Mouse (Mus musculus) gastrocnemius, adult 2 months (tissue): ENCODE data around the gene Sstr2. TPM values are rescaled to one million over a fixed set of nuclear protein-coding genes. Genes with fewer than 3 reads are reported as not detected.

Experiments
- DNase-seq: peaks from one replicate; pipeline ENCODE4 v3.0.0; 2022
- H3K27ac ChIP-seq: fragments of 200-600 bp; 2 replicates; pipeline ENCODE4 v1.8.1; 2022; ENCODE audit warnings: mild to moderate bottlenecking
- H3K4me3 ChIP-seq: fragments of 200-600 bp; 2 replicates; pipeline ENCODE4 v1.8.1; 2022; ENCODE audit warnings: mild to moderate bottlenecking, moderate library complexity
- CTCF ChIP-seq: fragments of 200-600 bp; IDR thresholded peaks from 2 replicates; pipeline ENCODE4 v1.8.1; 2022; ENCODE audit warnings: antibody characterized with exemption, mild to moderate bottlenecking, moderate library complexity
- intact Hi-C: fragments of 180-260 bp; cut with DNase I; formaldehyde crosslinking; loops from one replicate; pipeline ENCODE4 v1.15.1; 2025
- total RNA-seq, 2 experiments: library from RNA; stranded (reverse); gene quantifications; 2 replicates each; pipeline ENCODE4 v1.2.3; 2021

Sstr2 gene
- total RNA-seq, 2 experiments from 2014 or later, result not detected

DNA sequence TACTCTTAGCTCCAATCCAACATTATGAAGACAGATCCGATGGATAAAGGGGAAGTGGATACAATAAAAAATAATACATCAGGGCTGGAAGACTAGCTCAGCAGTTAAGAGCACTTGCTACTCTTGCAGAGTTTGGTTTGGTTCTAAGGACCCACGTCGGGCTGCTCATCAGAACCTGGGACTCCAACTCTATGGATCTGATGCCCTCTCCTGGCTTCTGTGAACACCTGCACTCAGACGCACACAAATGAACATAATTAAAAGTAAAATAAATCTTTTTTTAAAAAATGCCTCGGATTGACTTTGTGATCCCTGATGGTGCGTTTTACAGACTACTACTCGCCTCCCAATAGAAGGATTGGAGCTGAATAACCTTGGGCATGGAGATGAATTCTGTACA is 11.5 kb downstream of the Sstr2 start:
- intact Hi-C loops, result no loop called here
- Histone ChIP-seq H3K27ac (no peak overlapping the region), H3K4me3 (no peak overlapping the region)
- DNase-seq, result no peak
- peak; percentile 36; the same call in 1 of the 2 replicates for TF ChIP-seq CTCF

DNA sequence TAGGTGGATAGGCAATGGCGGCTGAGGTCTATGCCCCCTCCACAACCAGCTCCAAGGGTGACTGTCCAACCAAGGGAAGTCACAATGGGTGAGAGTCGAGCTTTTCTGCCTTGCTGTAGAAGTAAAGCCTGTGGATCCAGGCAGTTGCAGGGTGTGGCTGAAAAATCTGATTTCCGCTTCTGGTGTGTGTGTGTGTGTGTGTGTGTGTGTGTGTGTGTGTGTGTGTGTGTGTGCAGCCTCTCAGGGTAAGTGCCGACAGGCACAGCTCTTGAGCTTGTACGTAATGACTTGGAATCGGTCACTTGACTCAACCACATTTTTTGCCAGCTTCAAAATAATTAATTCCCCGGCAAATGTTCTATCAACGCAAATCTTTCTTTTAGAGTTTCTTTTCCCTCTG is 12.2 kb downstream of the Sstr2 start:
- intact Hi-C loops, result no loop called here
- H3K27ac ChIP-seq, result no peak overlapping the region
- no peak overlapping the region for H3K4me3 ChIP-seq
- no peak for TF ChIP-seq CTCF
- no peak for DNase-seq

DNA sequence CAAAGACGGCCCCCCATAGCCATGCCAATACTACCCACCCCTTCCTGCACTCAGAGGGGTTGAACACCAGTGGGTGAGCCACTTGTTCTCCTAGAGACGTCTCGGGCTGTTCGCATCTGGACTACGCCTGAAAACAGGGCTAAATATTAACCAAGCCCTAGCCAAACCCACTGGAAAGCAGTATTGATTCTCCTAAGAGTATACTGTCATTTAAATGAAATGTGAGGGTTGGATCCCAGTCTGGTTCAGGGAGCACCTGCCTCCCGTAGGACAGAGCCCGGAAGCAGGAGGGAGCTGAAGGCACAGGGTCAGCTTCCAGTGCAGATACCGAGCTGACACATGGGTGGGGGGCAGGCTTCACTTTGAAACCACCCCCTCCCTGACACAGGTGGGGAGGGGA is 12.7 kb downstream of the Sstr2 start:
- intact Hi-C loops, result no loop called here
- DNase-seq, result no peak
- Histone ChIP-seq H3K4me3 (no peak overlapping the region), H3K27ac (no peak overlapping the region)
- TF ChIP-seq CTCF, result no peak

DNA sequence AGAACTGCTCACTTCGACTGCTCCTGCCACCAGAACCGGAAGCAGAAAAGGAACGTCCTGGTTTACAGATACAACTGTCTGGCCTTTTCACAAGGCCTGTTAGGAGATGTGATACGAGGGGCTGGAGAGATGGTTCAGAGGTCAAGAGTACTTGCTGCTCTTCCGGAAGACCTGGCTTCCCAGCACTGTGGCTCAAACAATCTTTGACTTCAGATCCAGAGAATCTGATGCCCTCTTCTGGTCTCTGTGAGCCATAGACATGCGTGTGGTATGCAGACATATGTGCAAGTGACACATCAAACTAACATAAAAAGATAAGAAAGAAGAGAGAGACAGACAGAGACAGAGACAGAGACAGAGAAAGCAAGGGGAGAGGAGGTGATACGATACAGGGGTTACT is 13.2 kb downstream of the Sstr2 start:
- Histone ChIP-seq H3K4me3 (no peak overlapping the region), H3K27ac (no peak overlapping the region)
- no peak for DNase-seq
- intact Hi-C loops, result no loop called here
- no peak for TF ChIP-seq CTCF

DNA sequence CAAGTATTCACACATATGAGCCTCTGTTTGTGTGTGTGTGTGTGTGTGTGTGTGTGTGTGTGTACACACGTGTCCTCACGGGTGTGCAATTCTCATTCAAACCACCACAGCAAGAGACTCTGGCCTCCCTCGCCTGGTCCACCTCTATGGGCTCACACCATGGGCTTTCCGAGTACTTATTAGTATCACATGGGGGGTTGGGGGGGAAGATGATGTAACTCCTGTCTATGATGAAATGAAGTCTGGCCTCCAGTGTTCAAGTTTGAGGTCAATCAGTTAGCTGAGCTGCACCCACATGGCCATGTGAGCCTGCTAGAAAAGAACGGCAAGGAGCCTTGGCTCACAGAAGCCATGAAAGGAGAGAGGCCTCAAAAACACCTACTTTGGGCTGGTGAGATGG is 14.3 kb downstream of the Sstr2 start:
- intact Hi-C loops, result no loop called here
- H3K4me3 ChIP-seq, result no peak overlapping the region
- no peak for DNase-seq
- TF ChIP-seq CTCF, result no peak
- no peak overlapping the region for H3K27ac ChIP-seq

DNA sequence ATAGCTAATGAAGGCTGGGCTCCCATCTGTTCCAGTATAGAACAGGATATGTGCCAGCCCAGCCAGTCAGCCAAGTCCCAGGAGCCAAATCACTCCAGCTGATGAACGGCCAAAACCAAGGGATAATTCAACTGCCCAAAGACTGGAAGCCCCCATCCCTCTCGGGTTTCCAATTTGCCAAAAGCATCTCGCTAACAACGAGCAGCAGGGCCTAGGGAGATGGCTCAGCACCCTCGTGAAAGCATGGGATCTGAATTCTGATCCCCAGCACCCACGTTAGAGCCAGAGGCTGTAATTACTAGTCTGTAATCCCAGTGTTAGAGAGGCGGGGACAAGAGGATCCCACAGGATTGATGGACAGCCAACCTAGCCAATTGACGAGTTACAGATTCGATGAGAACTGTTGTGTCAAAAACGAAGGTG is 15.6 kb downstream of the Sstr2 start:
- TF ChIP-seq CTCF, result no peak
- intact Hi-C loops, result no loop called here
- DNase-seq, result no peak

DNA sequence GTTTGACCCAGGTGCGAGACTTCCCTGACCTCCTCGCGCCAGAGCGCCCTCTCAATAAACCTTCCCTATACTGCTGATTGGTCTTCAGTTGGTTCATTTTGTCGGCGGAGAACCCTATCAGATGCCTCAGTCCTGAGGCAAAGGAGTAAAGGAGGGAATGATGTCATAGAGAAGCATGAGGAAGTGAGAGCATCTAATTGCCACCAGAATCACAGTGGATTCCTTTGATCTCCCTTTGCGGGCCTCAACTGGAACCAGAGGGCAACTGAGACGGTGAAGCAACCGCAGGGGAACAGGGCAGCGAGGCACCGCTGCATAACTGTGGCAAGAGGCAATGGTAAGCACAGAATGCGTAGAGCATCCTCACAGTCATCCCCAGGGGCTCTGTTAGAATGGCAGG is 19.5 kb downstream of the Sstr2 start:
- H3K27ac ChIP-seq, result no peak overlapping the region
- intact Hi-C loops, result no loop called here
- DNase-seq, result no peak
- no peak for TF ChIP-seq CTCF
- no peak overlapping the region for H3K4me3 ChIP-seq

More for the DNA sequence above, 15.6 kb downstream of the Sstr2 start:
- Histone ChIP-seq H3K4me3 (no peak overlapping the region), H3K27ac (no peak overlapping the region)

DNA sequence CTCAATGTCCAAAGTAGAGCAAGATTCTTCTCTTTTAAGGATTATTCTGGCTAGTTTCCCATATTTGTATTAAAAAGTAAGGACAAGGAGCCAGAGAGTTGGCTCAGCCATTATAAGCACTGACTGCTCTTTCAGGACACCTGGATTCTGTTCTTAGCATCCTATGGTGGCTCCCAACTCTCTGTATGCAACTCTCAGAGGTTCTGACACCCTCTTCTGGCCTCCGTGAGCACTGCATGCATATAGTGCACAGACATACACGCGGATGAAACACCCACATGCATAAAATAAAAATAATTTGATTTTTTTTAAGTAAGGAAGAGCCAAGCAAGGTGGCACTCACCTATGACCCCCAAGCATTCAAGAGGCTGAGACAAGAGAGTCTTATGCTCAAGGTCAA is 26.0 kb downstream of the Sstr2 start:
- Histone ChIP-seq H3K4me3 (no peak overlapping the region), H3K27ac (no peak overlapping the region)
- no peak for TF ChIP-seq CTCF
- intact Hi-C loops, result loop anchor here (5.0 kb wide), 3 partner anchors 37 to 107 kb away; partner anchors contain the start of genes Cdc42ep4, D11Wsu47e and Fam104a
- DNase-seq, result no peak

DNA sequence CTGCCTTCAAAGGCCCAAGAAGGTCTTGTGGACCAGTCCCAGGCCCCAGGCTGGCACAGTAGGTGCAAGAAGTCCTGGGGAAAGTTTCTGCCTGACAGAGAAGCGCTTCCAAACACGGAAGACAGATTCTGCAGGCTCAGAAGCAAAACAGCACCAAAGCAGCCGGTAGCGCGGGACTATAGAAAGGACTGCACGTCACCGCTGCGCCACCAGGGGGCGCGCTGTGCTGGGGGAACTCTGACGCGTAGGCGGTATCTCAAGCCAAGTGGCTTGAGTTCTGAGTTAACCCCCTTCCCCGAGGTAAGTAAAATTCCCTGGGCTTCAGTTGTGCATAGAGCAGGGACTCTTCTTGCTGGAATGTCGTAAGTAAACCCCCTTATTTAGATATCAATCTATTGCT is 29.0 kb downstream of the Sstr2 start:
- no peak for TF ChIP-seq CTCF
- peak; percentile 87 for DNase-seq
- H3K27ac ChIP-seq, result peak overlapping the region; percentile 95
- intact Hi-C loops, result loop anchor here (2.0 to 5.0 kb wide), 4 partner anchors 34 to 163 kb away; partner anchors contain the start of genes Cdc42ep4, D11Wsu47e and Fam104a
- H3K4me3 ChIP-seq, result peak overlapping the region; percentile 86

DNA sequence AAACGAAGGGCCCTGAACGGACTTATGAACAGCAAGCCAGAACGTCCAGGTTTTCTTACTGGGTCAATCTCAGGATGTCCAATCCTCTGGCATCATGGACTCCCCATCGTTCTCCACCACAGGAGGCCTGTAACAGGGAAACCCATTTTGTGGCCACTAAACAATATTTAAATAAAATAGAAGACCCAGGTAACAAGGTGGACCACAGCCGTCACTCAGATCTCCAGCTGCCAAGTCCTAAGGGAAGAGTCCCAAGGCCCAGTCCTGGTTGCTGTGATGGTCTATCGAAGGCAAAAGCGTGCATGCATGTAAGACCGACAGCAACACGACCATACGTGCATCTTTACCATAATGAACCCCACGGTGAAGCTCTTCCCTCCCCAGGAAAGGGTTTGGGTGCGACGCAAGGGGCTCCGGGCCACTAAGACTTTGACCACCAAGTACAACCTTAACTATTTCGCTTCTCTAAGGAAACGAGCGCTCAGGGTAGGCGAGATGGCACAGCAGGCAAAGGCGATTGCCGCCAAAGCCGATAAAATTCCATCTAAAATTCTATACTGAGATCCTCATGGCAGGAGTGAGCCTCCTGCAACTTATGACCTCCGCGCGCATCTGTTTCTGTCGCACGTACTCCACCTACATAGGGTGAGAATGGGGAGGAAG is 29.7 kb downstream of the Sstr2 start, which contains the start of gene Cog1:
Cog1 (plus strand) TSS at position 480 of the 663 bp plus-strand sequence.
- peak within 1 kb of the TSS; percentile 95 for H3K27ac ChIP-seq
- TF ChIP-seq CTCF, result no peak
- DNase-seq, result no peak
- H3K4me3 ChIP-seq, result peak within 1 kb of the TSS; percentile 86
- intact Hi-C loops, result loop anchor here (2.0 to 5.0 kb wide), 4 partner anchors 33 to 162 kb away; partner anchors contain the start of genes Cdc42ep4, D11Wsu47e and Fam104a

DNA sequence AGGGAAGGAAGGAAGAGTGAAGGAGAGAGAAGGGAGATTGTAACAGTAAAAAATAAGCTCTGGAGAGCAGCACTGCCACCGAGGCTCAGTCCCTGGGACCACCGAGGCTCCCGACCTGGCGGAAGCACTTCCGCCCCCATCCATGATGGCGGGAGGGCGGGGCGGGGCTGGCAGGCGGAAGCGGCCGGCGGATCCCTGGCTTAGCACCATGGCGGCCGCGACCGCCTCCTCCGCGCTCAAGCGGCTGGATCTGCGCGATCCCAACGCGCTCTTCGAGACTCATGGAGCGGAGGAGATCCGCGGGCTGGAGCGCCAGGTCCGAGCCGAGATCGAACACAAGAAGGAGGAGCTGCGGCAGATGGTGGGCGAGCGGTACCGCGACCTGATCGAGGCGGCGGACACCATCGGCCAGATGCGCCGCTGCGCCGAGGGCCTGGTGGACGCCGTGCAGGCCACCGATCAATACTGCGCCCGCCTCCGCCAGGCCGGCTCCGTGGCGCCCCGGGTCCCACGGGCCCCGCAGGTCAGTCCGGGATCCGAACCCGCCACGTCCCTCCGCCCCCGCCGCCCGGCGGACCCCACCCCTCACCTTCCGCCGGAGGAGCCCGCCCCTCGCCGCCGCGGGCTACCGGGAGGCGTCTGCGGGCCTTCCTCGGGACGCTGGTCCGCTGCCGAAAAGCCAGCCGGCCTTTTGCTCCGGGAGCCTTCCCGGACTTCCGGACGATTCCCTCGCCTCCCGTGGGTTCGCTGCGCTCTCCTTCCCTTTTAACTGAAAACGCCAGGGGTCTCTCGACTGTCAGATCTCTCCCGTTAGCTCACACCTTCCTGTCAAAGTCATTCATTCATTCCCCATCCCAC is 30.4 kb downstream of the Sstr2 start, which contains the start of gene Slc39a11:
Slc39a11 (minus strand) TSS at position 727 of the 858 bp plus-strand sequence.
- H3K4me3 ChIP-seq, result peak within 1 kb of the TSS; percentile 86
- TF ChIP-seq CTCF, result no peak
- peak within 1 kb of the TSS; percentile 95 for H3K27ac ChIP-seq
- intact Hi-C loops, result loop anchor here (2.0 to 5.0 kb wide), 4 partner anchors 33 to 161 kb away; partner anchors contain the start of genes Cdc42ep4, D11Wsu47e and Fam104a
- DNase-seq, result peak; percentile 83

DNA sequence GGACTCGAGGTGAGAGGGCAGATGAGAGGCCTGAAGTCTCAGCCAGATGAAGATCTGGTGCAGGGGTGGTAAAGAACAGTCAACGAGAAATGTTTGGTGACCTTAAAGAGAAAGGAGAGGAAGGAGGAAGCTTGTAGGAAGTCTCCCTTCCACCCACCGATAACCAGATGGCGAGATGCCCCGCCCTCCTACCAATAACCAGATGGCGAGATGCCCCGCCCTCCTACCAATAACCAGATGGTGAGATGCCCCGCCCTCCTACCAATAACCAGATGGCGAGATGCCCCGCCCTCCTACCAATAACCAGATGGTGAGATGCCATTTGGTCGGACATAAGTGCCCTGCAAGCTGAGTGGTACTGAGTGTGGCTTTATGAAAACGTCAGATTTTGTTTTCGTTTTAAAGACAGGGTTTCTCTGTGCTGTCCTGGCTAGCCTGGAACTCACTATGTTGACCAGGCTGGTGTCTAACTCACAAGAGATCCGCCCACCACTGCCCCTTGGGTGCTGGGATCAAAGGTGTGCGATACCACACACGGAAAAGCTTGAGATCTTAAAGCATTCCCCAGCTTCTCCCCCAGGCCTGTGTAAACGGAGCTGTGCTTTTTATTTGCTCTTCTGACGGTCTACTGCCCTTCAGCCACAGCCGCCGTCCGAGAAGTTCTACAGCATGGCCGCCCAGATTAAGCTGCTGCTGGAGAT is 32.2 kb downstream of the Sstr2 start:
- peak overlapping the region; percentile 40; the same call in 1 of the 2 replicates for H3K27ac ChIP-seq

DNA sequence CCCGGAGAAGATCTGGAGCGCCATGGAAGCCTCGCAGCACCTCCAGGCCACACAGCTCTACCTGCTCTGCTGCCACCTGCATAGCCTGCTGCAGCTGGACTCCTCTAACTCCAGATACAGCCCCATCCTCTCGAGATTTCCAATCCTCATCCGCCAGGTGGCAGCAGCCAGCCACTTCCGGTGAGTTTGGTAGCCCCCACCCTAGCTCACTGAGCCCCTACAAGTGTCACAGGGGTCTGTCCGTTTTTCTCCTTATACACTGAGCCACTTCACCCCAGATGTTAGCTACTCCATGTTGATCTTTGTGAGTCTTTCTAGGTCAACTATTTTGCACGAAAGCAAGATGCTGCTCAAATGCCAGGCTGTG is 32.7 kb downstream of the Sstr2 start:
- Histone ChIP-seq H3K4me3 (no peak overlapping the region), H3K27ac (no peak overlapping the region)
- intact Hi-C loops, result no loop called here
- TF ChIP-seq CTCF, result peak; percentile 49
- DNase-seq, result peak; percentile 49

More for the DNA sequence above, 32.2 kb downstream of the Sstr2 start:
- intact Hi-C loops, result no loop called here
- no peak for DNase-seq
- no peak for TF ChIP-seq CTCF
- H3K4me3 ChIP-seq, result no peak overlapping the region
